Mouse (Mus musculus) thymus, postnatal 14 days (tissue): ENCODE results near the gene Krt32.

ENCODE experiments used
- DNase-seq: peaks from one replicate; pipeline ENCODE4 v3.0.0; 2021

Gene Krt32

DNA sequence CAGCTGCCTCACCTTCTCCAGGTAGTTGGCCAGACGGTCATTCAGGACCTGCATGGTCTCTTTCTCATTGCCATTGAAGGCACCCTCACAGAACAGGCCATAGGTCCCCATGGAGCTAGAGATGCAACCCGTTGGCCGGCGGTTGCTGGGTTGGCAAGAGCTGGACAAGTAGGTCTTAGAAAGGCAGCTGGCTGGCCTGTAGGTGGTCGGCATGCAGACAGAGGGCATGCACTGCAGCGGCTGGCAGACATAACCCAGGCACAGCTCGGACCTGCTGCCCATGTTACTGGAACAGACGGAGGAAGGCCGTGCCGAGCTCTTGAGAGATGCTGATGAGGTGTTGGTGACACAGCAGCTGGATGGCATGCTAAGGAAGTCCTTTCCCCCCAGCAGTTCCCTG is at the start of gene Krt32:
Krt32 (minus strand) TSS at position 366 of the 400 bp plus-strand sequence.
- no peak for DNase-seq

DNA sequence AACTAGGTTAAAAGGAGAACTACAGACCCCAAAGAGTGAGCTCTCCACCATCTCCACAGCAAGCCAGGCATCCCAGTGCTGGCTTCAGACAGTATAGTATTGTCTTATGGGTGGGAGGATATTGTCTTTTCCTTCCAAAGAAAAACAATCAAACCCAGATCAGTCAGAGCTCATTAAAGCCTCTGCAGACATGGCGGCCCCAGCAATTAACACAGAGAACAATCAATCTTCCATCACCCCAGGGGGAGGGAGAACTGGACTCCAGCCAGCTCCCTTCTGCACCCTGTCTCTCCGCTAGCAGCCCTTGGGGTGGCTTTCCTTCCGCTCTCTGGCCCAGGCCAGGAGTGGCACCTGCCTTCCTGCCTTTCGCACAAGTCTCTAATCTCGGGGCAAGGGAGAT is 49.7 kb upstream of the Krt32 start:
- no peak for DNase-seq

DNA sequence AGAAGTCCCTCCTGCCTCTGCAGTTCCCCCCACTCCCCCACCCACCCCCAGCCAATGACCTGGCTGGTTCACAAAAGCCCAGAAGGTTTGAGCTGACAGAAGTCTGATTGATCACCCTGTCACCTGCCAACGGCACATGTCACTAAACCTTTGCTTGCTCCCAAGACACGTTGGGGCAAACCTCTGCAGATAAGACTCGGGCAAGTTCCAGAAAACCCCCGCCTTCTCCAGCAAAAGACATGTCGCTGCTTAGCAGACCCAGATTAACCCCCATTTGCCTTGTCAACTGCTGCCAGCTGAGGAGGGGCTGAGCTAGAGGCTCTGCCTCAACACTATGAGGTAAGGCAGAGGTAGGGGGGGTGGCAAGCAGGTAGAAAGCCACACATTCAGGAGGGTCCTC is 48.5 kb upstream of the Krt32 start:
- DNase-seq: no peak

DNA sequence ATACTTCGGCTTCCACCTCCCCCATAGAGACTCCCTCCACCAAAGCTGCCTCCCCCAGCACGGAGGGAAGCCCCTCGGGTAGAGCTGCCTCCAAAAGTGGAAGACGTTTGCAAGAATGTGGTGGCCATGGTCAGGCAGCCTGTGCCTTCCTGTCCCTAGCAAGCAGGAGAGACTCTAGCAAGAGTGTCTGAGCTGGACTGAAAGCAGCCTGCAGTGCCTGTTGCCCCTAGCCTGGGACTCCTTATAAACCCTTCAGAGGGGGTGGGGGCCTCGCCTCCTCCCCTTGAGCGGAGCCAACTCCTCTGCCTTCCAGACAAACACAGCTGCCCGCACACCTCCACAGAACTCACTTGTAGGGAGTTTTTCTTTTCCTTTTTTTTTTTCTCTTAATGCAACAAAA is 47.7 kb upstream of the Krt32 start, which contains the start of gene Krt15:
Krt15 (minus strand) TSS at position 198 of the 400 bp plus-strand sequence.
- no peak for DNase-seq

DNA sequence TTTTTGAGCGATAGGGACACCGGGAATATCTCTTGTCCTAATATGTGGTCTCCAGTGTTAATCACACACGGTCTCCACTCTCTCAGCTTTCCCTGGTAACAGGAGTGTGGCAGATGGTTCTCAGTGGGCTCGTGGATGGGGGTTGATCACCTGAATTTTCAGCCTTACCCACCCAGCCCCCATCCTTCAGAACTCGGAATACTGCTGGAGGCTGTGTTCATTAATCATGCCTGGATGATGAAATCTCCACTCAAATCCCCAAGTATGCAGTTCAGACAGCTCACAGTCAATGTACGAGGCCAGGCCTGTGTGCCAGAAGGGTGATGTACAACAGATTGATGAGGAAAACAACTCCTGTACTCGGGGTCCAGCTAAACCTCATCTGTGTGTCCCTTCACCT is 36.9 kb upstream of the Krt32 start:
- DNase-seq: no peak

DNA sequence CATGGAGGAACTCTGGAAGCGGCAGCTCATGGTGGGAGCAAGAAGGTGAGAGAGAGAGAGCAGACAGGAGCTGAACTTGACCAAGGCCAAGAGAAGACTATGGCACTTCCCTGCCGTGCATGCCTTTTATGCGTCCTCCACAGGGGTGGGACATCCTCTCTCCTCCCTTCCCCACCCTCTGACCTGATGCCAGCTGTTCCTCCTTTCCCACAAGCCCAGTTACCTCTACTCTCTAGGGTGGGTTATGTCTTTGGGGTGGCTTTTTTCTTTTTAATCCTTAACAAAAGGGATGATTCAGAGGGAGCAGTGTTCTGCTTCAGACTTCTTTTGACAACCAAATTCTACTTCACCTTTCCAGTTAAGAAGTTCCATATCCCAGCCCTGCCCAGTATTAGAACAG is 33.4 kb upstream of the Krt32 start, which contains the start of gene Krt13:
Krt13 (minus strand) TSS at position 101 of the 400 bp plus-strand sequence.
- no peak for DNase-seq

DNA sequence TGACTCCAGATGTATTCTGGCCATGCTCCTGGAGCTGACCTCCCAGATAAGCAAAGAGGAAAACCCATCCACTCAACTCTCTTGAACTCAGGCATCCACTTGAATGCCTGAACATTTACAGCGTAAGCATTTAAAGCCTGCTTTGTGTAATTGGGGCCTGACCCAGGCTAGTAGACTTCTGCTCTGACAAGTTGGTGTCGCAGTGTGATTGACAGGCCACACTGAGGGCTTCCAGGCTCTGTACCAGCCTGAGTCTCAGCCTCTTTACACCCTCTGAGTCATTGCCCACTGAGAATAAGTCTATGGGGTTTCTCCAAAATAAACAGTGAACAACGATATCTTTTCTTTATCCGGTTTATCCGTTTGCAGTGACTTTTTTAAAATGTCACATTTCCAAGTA is 32.3 kb upstream of the Krt32 start:
- no peak for DNase-seq

DNA sequence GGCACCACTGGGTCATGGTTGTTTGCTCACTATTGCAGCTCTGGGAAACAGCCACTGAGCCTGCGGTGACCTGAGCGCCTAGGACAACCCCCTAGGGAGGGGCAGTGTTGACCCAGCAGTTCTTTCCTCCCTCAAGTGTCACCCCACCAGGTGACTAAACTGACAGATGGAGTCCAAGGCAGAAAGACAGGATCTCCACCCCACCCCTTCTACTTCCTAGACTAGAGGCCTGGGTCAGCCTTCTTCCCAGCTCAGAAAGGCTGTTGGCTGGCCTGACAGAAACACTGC is 25.7 kb upstream of the Krt32 start:
- DNase-seq: no peak

DNA sequence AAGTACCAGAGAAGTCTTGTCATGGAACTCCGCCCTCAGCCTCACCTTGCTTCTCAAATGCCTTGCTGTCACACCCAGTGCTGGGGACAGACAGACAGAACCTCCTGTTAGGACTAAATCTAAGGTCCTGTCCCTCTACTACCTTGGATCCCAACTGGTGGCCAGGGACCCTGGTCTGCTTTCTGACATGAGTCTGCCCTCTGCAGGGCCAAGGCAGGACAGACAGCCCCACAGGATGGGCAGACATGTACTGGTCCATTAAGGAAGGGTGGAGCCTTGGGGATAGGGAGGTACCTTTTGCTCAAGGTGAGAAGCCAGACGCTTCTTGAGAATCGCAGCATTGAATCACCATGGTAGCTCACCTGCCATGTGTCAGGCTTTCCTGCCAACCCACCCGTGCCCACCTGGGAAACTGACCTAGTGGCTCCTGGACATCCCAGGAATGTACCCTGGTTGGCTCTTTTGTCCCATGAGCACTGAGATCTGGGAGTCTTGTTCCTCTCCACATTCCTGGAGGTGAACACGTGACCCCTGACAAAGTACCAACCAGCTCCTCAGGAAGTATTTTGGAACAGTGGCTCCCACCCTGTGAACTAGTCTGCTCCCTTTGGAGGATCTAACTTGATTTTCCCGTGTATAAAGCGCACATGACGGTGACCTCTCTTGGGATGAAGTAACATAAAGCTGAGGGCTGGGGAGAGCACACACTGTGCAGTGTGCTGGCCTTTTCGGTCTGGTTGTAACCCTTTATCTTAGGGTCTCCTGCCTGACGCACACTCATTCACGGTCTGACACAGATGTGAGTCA is 25.1 kb upstream of the Krt32 start:
- DNase-seq: no peak

DNA sequence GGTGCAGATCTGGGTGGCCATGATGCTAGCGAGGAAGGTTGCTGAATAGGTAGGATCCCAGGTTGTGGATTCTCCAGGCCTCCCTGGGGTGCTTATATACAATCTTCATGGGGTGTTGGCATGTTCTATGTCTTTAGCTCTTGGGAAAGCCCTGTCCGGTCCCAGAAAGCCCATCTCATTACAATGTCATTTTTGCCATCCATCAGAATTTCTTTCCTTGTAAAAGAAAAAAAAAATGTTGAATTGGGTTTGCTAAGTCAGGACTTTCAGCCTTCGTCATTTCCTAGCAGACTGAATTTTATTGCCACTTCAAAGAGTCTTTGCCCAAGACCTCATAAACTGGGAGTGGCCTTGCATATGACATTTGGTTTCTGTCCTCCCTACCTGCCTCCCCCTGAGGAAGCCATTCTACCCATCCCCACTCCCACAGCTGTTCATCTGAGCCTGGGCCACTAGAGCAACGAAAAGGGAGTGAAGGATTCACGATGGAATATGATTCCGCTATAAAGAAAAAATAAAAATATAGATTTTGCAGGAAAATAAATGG is 17.6 kb upstream of the Krt32 start, which contains the start of gene Krt36:
Krt36 (minus strand) TSS at position 51 of the 547 bp plus-strand sequence.
- DNase-seq: no peak

DNA sequence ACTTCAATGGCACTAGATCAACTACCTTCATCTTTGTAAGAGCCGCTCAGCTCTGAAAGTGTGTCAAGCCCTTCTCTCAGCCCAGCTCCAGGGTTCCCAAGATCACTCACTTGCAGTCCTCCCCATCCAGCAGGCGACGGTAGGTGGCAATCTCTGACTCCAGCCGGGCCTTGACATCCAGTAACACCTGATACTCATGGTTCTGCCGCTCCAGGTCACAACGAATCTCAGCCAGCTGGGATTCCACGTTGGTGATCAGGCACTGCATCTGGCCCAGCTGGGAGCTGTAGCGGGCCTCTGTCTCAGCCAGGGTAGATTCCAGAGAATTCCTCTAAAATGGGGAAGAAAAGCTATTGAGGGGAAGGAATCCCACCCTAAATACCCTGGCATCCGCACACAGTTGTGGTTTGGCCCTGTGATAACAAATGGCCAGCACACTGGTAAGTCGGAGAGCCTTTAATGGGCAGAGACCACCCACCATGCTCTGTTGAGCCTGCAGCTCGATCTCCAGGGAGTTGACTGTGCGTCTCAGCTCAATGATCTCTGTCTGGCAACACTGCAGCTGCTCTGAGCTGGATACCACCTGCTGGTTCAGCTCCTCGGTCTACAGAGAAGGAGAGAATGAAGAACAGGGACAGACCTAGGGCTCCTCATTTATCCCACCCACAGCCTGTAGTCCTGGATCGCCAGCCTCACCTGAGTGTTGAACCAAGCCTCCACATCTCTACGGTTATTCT is 14.8 kb upstream of the Krt32 start:
- DNase-seq: no peak

DNA sequence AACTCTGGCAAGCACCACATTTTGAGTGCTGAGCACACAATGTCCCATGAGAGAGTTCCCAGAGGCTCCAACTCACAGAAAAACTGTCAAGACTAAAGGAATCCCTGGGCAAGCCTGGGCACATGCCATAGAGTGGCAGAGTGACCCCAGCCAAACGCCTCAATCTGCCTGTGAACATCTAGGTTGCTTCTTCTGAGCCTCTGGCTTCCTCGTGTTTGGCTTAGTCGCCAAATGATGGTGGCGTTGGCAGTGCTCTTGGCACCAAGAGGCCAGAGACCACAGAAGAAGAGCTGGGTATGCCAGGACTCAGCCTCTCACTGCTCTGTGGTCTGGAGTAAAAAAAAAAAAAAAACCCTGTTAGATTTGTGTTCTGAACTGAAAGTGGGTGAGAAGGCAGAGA is 12.4 kb upstream of the Krt32 start:
- DNase-seq: no peak

DNA sequence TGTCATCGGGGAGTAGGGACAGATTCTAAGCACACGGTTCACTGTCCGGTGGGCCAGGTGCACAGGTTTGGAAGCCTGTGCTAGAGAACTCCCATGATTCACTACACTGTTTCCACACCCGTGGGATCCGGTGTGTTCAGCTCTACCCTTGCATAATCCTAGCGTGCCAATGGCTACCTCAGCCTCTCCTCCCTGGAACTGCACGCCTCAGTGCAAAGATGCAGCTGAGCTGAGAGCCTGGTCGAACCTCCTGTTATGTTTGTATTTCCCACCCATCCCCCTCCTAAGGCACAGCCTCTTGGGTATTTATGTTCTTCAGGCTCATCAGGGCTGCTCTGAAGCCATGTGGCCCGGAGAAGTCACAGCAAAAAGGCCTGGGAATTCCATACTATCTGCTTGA is 9.8 kb upstream of the Krt32 start:
- DNase-seq: no peak

DNA sequence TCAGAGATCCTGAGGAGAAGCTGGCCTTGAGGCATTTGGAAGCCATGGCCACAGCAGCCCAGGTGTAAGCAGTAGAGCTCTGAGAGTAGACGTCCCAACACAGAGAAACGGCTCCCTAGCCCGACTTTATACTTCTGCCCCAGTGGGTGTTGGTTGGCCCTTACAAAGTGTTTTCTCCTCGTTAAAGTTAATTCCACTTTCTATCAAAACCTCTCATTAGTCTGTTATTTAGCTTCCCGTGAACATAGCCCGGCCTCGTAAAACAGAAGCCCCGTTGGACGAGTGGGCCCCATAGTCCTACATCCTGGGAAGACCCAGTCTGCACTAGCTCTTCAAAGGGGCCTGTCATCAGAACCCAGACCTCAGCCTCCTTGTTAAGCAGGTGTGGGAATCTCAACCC is 8.1 kb upstream of the Krt32 start, which contains the start of gene Krt35:
Krt35 (minus strand) TSS at position 101 of the 400 bp plus-strand sequence.
- no peak for DNase-seq

DNA sequence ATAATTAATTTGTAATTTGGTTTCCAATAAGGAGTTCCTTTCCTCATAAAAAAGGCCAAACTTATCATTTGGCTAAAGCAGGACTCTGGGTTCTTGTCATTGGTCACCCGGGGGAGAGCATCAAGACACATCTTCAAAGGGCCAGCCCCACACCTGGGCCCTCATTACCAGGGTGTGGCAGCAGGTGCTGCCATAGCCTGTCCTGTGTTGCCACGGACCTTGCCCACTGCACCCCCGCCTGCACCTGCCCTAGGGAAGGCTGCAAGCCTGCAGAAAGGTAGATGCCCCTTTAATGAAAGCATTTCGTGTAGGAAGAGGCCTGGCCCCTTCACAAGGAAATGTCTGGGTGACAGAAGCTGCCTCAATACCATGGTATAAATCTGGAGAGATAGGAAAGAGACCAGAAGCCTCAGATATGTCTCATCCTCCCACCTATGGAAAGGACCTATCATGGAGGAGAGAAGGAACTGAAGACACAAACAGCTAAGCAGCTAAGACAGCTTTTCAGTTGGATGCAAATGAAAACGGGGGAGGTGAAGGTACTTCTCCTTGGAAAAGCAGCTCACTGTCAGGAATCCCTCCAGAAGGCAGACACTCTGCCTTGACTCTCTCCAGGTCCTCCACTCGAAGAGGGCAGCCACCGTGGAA is 476 bp upstream of the Krt32 start:
- no peak for DNase-seq

DNA sequence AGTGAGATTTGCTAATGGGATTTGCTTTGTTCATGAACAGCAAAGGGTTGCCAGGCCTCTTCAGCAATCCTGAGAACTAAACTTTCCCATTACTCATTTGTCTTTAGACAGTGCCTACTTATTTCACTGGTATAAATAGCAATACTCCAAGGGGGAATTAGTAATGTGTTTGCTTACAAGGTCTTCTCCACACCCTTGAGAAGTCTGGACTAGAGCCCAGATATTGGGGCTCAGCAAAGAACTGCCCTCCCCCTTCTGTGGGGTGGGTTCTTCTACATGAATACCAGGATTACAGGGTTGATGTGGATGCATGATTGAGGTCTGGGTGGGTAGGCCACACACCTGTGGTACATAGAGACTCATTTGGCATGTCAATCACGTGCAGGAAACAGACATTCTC is 14.2 kb downstream of the Krt32 start:
- DNase-seq: no peak

DNA sequence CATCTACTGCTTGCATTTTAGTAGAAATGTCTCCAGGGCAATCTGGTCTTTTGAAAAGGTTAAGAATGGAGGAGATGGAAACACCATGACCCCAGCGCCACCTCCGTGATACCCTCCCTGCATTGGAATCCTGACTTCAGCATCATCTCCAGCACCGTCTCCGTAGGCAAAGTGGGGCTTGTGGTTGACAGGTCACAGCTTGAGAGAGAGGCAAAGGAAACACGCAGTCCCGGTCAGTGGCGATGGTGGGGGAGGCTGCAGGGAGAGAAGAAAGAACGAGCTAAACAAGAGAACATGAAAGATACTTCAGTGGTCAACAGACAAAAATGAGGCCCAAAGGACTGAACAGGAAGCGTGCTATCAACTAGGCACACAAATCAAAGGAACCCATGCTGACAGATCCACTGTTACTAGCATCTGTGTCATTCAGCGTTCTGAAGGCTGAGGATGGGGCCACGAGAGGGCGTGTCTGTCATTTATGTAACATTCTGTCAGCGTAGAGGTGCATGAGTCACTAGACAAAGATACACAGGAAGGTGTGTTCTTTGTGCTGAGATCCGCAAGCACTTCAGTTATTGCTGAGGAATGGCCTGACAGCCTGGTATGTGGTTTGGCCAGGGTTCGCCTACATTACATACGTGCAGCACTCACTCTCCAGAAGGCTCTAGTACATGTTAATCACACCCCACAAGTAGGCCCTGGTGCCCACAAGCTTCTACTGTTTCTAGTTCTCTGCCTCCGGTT is 20.6 kb downstream of the Krt32 start:
- DNase-seq: no peak

DNA sequence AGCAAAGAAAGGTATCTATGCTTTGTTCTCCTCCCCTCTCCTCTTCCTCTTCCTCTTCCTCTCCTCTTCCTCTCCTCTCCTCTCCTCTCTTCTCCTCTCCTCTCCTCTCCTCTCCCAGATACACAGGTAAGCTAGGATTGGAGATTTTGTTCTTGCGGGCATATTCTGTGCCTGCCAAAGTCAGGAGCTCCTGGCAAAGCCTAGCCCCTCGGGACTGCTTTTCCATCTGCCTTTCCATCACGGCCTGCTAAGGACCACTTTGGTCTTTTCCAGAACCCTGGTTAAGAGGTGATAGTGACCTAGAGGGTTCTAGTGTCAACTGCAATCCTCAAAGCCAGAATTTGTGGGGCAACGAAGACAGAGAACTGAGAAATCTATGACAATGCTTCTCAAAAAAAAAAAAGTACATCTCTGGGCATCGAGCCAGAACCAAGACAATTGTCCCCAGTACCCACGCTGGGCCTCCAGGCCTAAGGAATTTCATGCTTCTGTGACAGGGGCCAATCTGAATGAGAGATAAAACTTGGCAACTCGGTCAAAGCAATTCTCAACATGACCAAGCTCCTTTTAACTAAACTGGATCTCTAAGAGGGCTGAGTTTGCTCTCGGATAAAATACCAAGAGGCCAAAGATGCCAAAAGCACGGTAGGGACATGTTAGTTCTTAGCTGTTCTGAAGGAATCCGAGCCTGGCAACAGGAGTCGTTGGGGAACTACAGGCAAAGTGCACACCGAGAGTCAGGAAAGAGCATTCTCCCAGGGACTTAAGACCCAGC is 21.6 kb downstream of the Krt32 start:
- DNase-seq: no peak

DNA sequence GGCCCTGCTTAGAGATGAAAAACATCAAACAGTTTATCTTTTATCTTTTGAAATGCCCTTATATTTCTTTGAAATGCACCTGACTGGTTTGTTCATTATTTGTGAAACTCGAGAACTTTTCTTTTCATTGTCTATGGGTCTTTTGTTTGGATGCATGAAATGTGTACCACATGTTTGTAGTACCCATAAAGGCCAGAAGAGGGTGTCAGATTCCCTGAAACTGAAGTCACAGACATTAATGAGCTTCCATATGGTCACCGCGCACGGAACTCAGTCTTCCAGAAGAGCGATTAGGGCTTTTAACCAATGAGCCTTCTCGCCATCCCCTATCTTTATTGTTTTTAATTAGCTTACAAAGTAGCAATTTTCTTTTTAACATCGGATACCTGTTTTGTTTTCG is 29.2 kb downstream of the Krt32 start:
- DNase-seq: no peak

DNA sequence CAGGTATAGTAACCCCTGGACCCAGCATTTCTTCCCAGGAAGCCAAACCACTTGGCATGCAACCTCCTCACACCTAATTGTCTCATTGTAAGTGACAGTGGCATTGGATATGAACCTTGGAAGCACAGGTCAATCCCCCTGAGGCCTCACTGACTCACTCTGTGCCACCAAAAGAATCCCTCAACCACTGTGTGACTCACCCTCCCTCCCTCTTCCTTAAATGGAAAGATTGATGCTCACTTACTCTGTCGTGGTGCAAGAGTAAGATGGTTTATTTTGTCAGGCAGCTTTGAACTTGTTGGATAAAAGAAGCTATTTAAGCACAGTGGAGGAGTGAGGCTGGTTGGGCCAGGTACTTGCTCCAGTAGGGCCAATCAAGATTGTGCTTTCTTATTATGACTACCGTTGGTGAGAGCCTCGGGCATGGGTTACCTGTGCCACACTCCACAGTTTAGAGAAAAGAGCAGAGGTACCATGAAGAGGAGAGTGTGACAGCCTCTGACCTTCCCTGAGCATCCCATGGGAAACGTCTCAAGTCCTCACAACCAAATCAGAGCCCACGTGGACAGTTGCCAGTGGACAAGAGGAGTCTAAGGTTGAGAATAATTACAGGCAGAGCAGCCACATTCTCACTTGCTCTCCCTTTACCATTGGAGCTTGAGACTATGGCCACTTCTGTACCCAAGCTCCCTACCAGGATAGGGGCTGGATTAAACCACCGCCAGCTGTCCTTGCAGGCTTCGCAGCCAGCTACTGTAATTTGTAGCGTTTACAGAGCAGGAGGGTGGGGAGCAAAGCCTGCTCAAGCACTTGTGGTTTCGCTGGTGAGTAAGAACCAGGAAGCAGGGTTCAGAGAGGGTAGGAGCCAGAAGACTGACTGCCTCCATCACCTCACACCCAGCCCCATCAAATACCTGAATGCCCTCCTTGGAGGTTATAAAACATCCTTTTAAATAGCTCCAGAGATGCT is 32.1 kb downstream of the Krt32 start:
- no peak for DNase-seq

DNA sequence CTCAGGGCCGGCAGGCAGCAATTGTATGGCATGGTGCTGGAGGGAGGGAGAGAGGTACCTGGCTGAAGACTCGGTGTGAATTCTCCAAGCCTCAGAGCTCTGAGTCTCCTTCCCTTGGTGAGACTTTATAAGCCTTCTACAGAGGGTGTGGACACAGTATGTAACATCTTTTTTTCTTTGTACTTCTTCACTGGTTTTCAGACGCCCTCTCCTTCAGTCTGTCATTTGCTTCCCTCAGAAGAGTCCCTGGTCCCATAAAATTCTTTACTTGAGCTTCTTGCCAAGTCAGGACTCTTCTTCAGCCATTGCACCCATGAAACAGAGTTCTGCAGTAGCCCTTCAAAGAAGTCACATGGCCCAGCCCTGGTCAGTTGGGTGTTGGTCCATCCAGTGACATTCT is 37.6 kb downstream of the Krt32 start, which contains the start of gene Krt31:
Krt31 (minus strand) TSS at position 101 of the 400 bp plus-strand sequence.
- no peak for DNase-seq
